Mouse (Mus musculus): ENCODE measurements at regions not wholly inside any gene's neighbourhood (a gene's known extent, or its start where the extent isn't known, plus 50 kb on each side); places are given as distances from the start of the nearest gene placed in this dataset.

DNA sequence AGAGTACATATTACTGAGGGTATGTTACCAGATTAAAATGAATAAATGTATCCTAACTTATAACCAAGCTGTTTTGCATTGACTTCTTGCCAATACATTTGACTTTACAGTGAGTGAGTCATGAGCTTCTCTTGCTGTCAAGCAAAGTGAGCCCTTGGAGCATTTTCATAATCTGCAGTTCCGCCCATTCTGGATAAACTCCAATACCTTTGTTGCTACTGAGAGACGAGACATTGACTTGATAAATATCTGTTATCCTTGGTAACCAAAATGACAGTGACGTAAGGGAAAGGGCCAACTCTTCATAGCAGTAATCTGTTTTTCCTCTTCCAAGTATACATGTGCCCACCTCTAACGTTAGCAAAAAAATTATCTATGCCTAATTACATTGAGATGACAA lies 923.0 kb downstream of the Grm8 start:
- DNase-seq (ENCODE audit: low read depth) = peak; percentile 68
- no peak for TF ChIP-seq CTCF (IDR thresholded peaks at IDR 0.05; ENCODE audit: borderline replicate concordance, extremely low read depth, insufficient read depth, insufficient read length)
- TF ChIP-seq POLR2A (IDR thresholded peaks at IDR 0.05; ENCODE audit: borderline replicate concordance, extremely low read depth, insufficient read depth, insufficient read length, poor library complexity, severe bottlenecking) = no peak

DNA sequence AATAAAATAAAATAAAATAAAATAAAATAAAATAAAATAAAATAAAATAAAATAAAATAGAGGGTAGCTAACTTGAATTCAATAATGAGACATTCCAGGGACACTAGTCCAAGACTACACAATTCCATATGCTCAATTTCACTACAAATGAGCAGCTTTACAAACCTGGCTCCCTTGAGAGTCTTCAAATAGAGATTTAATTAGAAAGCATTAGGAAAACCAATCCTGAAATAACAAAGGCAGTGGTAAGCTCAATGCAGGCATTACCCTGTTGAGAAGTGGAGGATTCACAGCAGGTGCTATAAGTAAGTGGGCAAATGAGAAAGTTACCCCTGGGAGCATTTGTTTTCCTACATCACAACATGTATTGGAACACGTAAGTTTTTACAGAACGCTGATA lies 973.3 kb downstream of the Grm8 start:
- DNase-seq (ENCODE audit: low read depth) = peak; percentile 38
- TF ChIP-seq CTCF (IDR thresholded peaks at IDR 0.05; ENCODE audit: borderline replicate concordance, extremely low read depth, insufficient read depth, insufficient read length) = no peak
- TF ChIP-seq POLR2A (IDR thresholded peaks at IDR 0.05; ENCODE audit: borderline replicate concordance, extremely low read depth, insufficient read depth, insufficient read length, poor library complexity, severe bottlenecking) = no peak

All from brain, embryonic 14.5 days (tissue).